Mouse (Mus musculus) CH12.LX (cell line): Measurements from ENCODE around the gene Cactin. TPM values are rescaled to one million over a fixed set of nuclear protein-coding genes. Genes with fewer than 3 reads are reported as not detected.

Experiments
- DNase-seq: peaks from one replicate; pipeline ENCODE4 v3.0.0-alpha.2; 2013; ENCODE audit errors: extremely low read depth
- H3K27ac ChIP-seq: 2 replicates; pipeline ENCODE4 v1.5.1; 2012; ENCODE audit warnings: low read depth, mild to moderate bottlenecking, control low read depth, moderate library complexity; ENCODE audit not compliant: insufficient read depth
- H3K27me3 ChIP-seq: replicated peaks from 2 replicates; pipeline ENCODE3; 2012; ENCODE audit warnings: inconsistent platforms
- H3K36me3 ChIP-seq, 2 experiments: replicated peaks in 1 of 2; 2 replicates each; pipeline versions ENCODE3 to v1.6.1; 2012; ENCODE audit warnings: inconsistent platforms in 1 of 2, low read length in 1 of 2, mild to moderate bottlenecking in 1 of 2, mixed read lengths in 1 of 2, moderate library complexity in 1 of 2; ENCODE audit not compliant: control insufficient read depth in 1 of 2, insufficient read depth in 1 of 2
- H3K4me1 ChIP-seq, 2 experiments: 2 replicates each; pipeline ENCODE4 v1.6.1; 2012; ENCODE audit warnings: inconsistent platforms in 1 of 2, moderate library complexity in 1 of 2; ENCODE audit not compliant: insufficient read depth in 2 of 2, control insufficient read depth in 1 of 2
- H3K4me2 ChIP-seq: 2 replicates; pipeline ENCODE4 v1.6.1; 2012; ENCODE audit warnings: low read depth, mild to moderate bottlenecking, control low read depth; ENCODE audit not compliant: poor library complexity, insufficient read depth, severe bottlenecking
- H3K4me3 ChIP-seq, 3 experiments: fragments of 150-350 bp in 1 of 3; sonication (generic) in 1 of 3; replicated peaks in 1 of 3; 2 replicates each; pipeline versions ENCODE3 to v1.5.1; 2011 to 2012; ENCODE audit warnings: low read depth in 2 of 3, low read length in 2 of 3, mild to moderate bottlenecking in 2 of 3, moderate library complexity in 2 of 3, control low read depth in 1 of 3, improper control_type of control experiment in 1 of 3, inconsistent platforms in 1 of 3, mixed read lengths in 1 of 3; ENCODE audit not compliant: poor library complexity in 1 of 3
- H3K79me2 ChIP-seq: replicated peaks from 2 replicates; pipeline ENCODE4 v1.6.1; 2012; ENCODE audit warnings: mild to moderate bottlenecking, moderate library complexity; ENCODE audit not compliant: control insufficient read depth, poor library complexity, insufficient read depth, severe bottlenecking; ENCODE audit errors: extremely low read depth
- H3K9ac ChIP-seq: 2 replicates; pipeline ENCODE4 v1.6.1; 2012; ENCODE audit warnings: low read depth, mild to moderate bottlenecking, control low read depth, moderate library complexity; ENCODE audit not compliant: insufficient read depth
- H3K9me3 ChIP-seq: replicated peaks from 2 replicates; pipeline ENCODE3; 2012; ENCODE audit warnings: low read length, inconsistent platforms, mixed read lengths
- CHD1 ChIP-seq: IDR thresholded peaks from 2 replicates; pipeline ENCODE4 v1.6.1; 2012; ENCODE audit warnings: low read depth, low read length, improper control_type of control experiment, inconsistent platforms
- CTCF ChIP-seq, 2 experiments: IDR thresholded peaks in 1 of 2; conservative IDR thresholded peaks in 1 of 2; 2 replicates each; pipeline ENCODE4 v1.5.1; 2011 to 2012; ENCODE audit warnings: low read depth in 2 of 2, low read length in 2 of 2, improper control_type of control experiment in 1 of 2, inconsistent platforms in 1 of 2, mild to moderate bottlenecking in 1 of 2, moderate library complexity in 1 of 2
- EP300 ChIP-seq: IDR thresholded peaks from 2 replicates; pipeline ENCODE4 v1.6.1; 2011; ENCODE audit warnings: low read length, improper control_type of control experiment
- GABPA ChIP-seq: IDR thresholded peaks from 2 replicates; pipeline ENCODE4 v1.6.1; 2012; ENCODE audit warnings: low read depth, low read length, improper control_type of control experiment, inconsistent platforms; ENCODE audit not compliant: insufficient replicate concordance
- HCFC1 ChIP-seq: IDR thresholded peaks from 2 replicates; pipeline ENCODE4 v1.6.1; 2012; ENCODE audit warnings: low read depth, mild to moderate bottlenecking, inconsistent platforms, low read length, improper control_type of control experiment
- IRF4 ChIP-seq: IDR thresholded peaks from 2 replicates; pipeline ENCODE4 v1.6.1; 2014; ENCODE audit warnings: low read depth, mild to moderate bottlenecking, inconsistent platforms, low read length, improper control_type of control experiment
- JUN ChIP-seq: IDR thresholded peaks from 2 replicates; pipeline ENCODE4 v1.6.1; 2011; ENCODE audit warnings: low read depth, mild to moderate bottlenecking, low read length, improper control_type of control experiment, moderate library complexity; ENCODE audit not compliant: insufficient read depth
- JUND ChIP-seq: conservative IDR thresholded peaks from 2 replicates; pipeline ENCODE4 v1.6.1; 2011; ENCODE audit warnings: low read depth, low read length, improper control_type of control experiment
- MAX ChIP-seq: IDR thresholded peaks from 2 replicates; pipeline ENCODE4 v1.6.1; 2011; ENCODE audit warnings: low read length, improper control_type of control experiment
- MAZ ChIP-seq: IDR thresholded peaks from 2 replicates; pipeline ENCODE4 v1.6.1; 2012; ENCODE audit warnings: low read depth, mild to moderate bottlenecking, inconsistent platforms, low read length, improper control_type of control experiment, moderate library complexity
- MXI1 ChIP-seq: IDR thresholded peaks from 2 replicates; pipeline ENCODE4 v1.6.1; 2011; ENCODE audit warnings: mild to moderate bottlenecking, low read depth, low read length, improper control_type of control experiment
- PAX5 ChIP-seq: IDR thresholded peaks from 2 replicates; pipeline ENCODE4 v1.6.1; 2012; ENCODE audit warnings: low read length, inconsistent platforms, mixed read lengths
- POLR2A ChIP-seq: IDR thresholded peaks from 2 replicates; pipeline ENCODE4 v1.6.1; 2011; ENCODE audit warnings: low read depth, mild to moderate bottlenecking, improper control_type of control experiment, low read length
- RCOR1 ChIP-seq: conservative IDR thresholded peaks from 2 replicates; pipeline ENCODE4 v1.6.1; 2012; ENCODE audit warnings: low read depth, mild to moderate bottlenecking, inconsistent platforms, low read length, improper control_type of control experiment
- SIN3A ChIP-seq: IDR thresholded peaks from 2 replicates; pipeline ENCODE4 v1.6.1; 2012; ENCODE audit warnings: low read length, improper control_type of control experiment, inconsistent platforms
- TBP ChIP-seq: conservative IDR thresholded peaks from 2 replicates; pipeline ENCODE4 v1.6.1; 2011; ENCODE audit warnings: low read depth, low read length, improper control_type of control experiment
- TCF12 ChIP-seq: IDR thresholded peaks from 2 replicates; pipeline ENCODE4 v1.6.1; 2014; ENCODE audit warnings: low read depth, mild to moderate bottlenecking, inconsistent platforms, low read length, improper control_type of control experiment
- UBTF ChIP-seq: IDR thresholded peaks from 2 replicates; pipeline ENCODE4 v1.6.1; 2012; ENCODE audit warnings: low read depth, mild to moderate bottlenecking, inconsistent platforms, low read length, improper control_type of control experiment, moderate library complexity
- USF2 ChIP-seq: conservative IDR thresholded peaks from 2 replicates; pipeline ENCODE4 v1.6.1; 2011; ENCODE audit warnings: low read depth, low read length, improper control_type of control experiment
- ZKSCAN1 ChIP-seq: IDR thresholded peaks from 2 replicates; pipeline ENCODE4 v1.6.1; 2012; ENCODE audit warnings: low read depth, inconsistent platforms, low read length, improper control_type of control experiment, borderline replicate concordance
- ZNF384 ChIP-seq: IDR thresholded peaks from 2 replicates; pipeline ENCODE4 v1.6.1; 2012; ENCODE audit warnings: low read depth, low read length, improper control_type of control experiment, inconsistent platforms
- dilution Hi-C: fragments of 300-500 bp; cut with MboI; formaldehyde crosslinking; loops from 2 replicates; pipeline ENCODE4 v1.14.3; 2020; ENCODE audit warnings: low sequenced_read_pairs; ENCODE audit not compliant: extremely low pct_unique_long_range_greater_than_20kb, extremely low pct_ligation_motif_present
- in situ Hi-C: fragments of 300-500 bp; cut with MboI; formaldehyde crosslinking; loops from 3 replicates; pipeline ENCODE4 v1.14.3; 2019; ENCODE audit warnings: low sequenced_read_pairs, low pct_ligation_motif_present, low pct_unique_long_range_greater_than_20kb, mixed read lengths
- polyA plus RNA-seq: library from polyadenylated mRNA; unstranded; fragments of >175 nt; gene quantifications from 2 replicates; pipeline ENCODE4 v1.2.1, GENCODE M21; 2012; ENCODE audit warnings: low read depth; ENCODE audit not compliant: insufficient read length
- total RNA-seq, 2 experiments: library from RNA; depleted of rRNA; stranded (reverse); fragments of 300-350 nt in 1 of 2; fragments of >200 nt in 1 of 2; gene quantifications; 2 replicates each; pipeline ENCODE4 v1.2.3; 2012 to 2014

The Cactin gene
- total and polyA plus RNA-seq, 3 experiments, result 21.4 to 39.3 (median 34.6) TPM

DNA sequence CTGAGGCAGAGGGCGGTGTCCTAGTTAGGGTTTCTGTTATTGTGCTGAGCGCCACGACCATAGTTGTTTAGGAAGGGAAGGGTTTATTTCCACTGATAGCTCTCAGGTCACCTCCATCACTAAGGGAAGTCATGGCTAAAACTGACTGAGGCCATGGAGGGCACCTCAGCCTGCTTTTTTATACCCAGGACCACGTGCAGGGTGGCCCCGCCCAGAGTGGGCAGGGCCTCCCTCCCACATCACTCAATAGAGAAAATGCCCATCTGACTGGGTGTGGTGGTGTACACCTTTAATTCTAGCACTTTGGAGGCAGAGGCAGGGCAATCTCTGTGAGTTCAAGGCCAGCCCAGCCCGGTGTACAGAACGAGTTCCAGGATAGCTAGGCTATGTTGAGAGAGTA, 6.7 kb upstream of the Cactin start:
- Histone ChIP-seq H3K4me1 (peaks cover 6 to 25% of the 10 kb centered on the region in 2 experiments; a peak in 3 of 4 replicates), H3K36me3 (peaks cover 84 to 100% of the 10 kb centered on the region in 2 experiments), H3K27ac (no peak overlapping the region), H3K27me3 (no peaks in the 10 kb centered on the region), H3K79me2 (no peaks in the 10 kb centered on the region), H3K4me3 (no peak overlapping the region), H3K9ac (no peak overlapping the region), H3K4me2 (no peak overlapping the region), H3K9me3 (no peaks in the 10 kb centered on the region)
- no peak for DNase-seq
- dilution Hi-C loops (no loop called here), in situ Hi-C loops (no loop called here)
- TF ChIP-seq POLR2A, result no peak
- TF ChIP-seq ZKSCAN1, result no peak
- TF ChIP-seq USF2, result no peak
- no peak for TF ChIP-seq RCOR1

DNA sequence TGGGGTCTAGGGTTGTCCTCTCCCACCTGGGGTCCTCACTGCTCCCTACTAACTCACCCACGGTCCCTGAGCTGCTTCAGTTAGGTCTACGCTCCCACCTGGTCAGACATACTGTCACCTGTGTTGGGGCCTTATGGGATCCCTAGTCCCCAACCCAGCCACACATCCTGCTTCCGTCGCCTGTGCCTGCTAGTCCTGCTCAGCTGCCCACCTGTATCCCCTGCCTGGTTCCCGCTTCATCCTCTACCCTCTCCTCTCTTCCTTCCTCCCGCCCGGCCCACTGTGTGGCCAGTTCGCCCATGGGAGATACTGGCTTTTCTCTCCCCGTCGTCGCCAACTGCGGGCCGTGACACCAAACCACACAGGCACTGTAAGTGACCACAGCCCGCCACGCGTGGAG, 5.3 kb upstream of the Cactin start:
- Histone ChIP-seq H3K4me2 (no peak overlapping the region), H3K79me2 (no peaks in the 10 kb centered on the region), H3K4me1 (peaks cover 10 to 23% of the 10 kb centered on the region in 2 experiments; a peak in 3 of 4 replicates), H3K27me3 (no peaks in the 10 kb centered on the region), H3K4me3 (no peak overlapping the region), H3K36me3 (peaks cover 75 to 89% of the 10 kb centered on the region in 2 experiments), H3K9me3 (no peaks in the 10 kb centered on the region), H3K27ac (no peak overlapping the region), H3K9ac (no peak overlapping the region)
- DNase-seq, result no peak
- TF ChIP-seq TBP, result no peak
- TF ChIP-seq JUND, result no peak
- TF ChIP-seq JUN, result no peak
- TF ChIP-seq CHD1, result no peak
- TF ChIP-seq SIN3A, result no peak
- TF ChIP-seq MAZ, result no peak
- no peak for TF ChIP-seq PAX5
- no peak for TF ChIP-seq EP300
- no peak for TF ChIP-seq MXI1
- no peak for TF ChIP-seq TCF12
- TF ChIP-seq CTCF (conservative IDR thresholded peaks at IDR 0.05 in 1 of 2, IDR thresholded peaks at IDR 0.05 in 1 of 2; ENCODE audit: low read depth in 2 of 2, low read length in 2 of 2), result no peak
- TF ChIP-seq ZNF384, result no peak
- TF ChIP-seq UBTF, result no peak
- TF ChIP-seq IRF4, result no peak
- TF ChIP-seq HCFC1, result no peak
- no peak for TF ChIP-seq RCOR1
- TF ChIP-seq MAX, result no peak
- no peak for TF ChIP-seq GABPA
- dilution Hi-C loops, result no loop called here
- in situ Hi-C loops, result no loop called here
